Mouse (Mus musculus): ENCODE data around the gene Mphosph9. TPM values are rescaled to one million over a fixed set of nuclear protein-coding genes. Genes with fewer than 3 reads are reported as not detected.

The Mphosph9 gene
- polyA plus RNA-seq, 1 experiment, result 7.1 TPM

DNA sequence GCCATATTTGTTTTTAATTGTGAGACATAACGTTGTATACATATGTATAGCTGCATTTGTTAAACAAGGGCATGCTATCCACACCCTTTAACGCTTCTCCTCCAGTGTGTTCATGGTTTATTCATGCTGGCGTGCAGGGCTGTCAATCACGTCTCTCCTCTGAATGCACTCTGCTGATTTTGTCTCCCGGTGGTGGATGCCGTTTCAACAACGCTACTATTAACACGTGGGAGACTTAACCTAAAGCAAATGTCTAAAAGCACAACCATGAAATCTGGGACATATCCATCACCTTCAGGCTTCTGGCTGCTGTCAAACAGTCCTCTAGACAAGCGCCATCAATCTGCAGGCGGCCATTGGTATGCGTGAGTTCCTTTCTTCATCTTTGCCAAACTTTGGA lies 58.1 kb downstream of the Mphosph9 start:
- Histone ChIP-seq H3K4me1 (ENCODE audit: control insufficient read depth, insufficient read depth, low read length) (no peaks in the 10 kb centered on the region), H3K4me3 (replicated peaks; ENCODE audit: control insufficient read depth, low read depth, low read length) (no peak overlapping the region), H3K27ac (ENCODE audit: control insufficient read depth, insufficient read depth, low read depth, low read length, poor library complexity) (no peak overlapping the region)
- TF ChIP-seq POLR2A (IDR thresholded peaks at IDR 0.05; ENCODE audit: borderline replicate concordance, control insufficient read depth, low read depth, low read length), result no peak
- no peak for TF ChIP-seq CTCF (IDR thresholded peaks at IDR 0.05; ENCODE audit: control insufficient read depth, insufficient read depth, low read length)
- WGBS, result 90% methylated on average over 11 of the region's 11 CpGs

DNA sequence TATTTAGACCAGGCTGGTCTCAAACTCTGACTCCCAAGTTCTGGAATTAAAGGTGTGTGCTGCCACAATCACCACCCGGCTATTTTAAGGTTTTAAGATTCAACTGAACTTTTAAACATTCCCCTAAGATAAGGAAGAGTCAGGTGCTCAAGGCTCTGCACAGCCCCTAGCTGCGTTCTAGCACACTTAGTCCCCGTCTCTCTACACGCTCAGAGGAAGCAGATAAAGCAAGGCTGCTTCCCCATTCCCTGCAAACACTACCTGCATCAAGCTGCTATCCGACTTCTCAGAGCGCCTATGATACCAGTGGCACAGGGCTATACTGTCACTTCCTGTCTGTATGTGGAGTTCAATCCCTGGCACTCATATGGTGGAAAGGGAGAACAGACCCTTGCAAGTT lies 60.1 kb downstream of the Mphosph9 start:
- H3K27ac ChIP-seq (ENCODE audit: control insufficient read depth, insufficient read depth, low read depth, low read length, poor library complexity), result no peak overlapping the region
- H3K4me1 ChIP-seq (ENCODE audit: control insufficient read depth, insufficient read depth, low read length), result no peaks in the 10 kb centered on the region
- TF ChIP-seq POLR2A (IDR thresholded peaks at IDR 0.05; ENCODE audit: borderline replicate concordance, control insufficient read depth, low read depth, low read length) (no peak), CTCF (IDR thresholded peaks at IDR 0.05; ENCODE audit: control insufficient read depth, insufficient read depth, low read length) (no peak)
- 30% methylated on average over 6 of the region's 6 CpGs for WGBS
- H3K4me3 ChIP-seq (replicated peaks; ENCODE audit: control insufficient read depth, low read depth, low read length), result no peak overlapping the region

DNA sequence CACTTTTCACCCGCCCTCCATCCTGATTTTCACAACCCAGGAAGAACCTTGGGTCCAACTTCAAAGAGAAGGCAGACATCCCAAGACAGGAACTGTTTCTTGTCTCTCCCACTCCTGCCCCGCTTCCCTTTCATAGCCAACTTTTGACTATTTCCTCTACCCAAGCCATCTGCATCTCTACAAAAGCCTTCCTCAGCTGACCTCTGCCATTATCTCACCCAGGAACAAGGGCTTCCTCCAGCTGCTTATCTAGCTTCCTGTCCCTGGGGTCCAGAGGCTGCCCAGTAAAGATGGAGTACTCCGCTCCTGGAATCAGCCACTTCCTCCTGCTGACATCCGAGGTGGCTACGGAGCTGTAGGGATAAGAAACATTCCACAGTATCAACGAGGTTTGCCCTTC lies 61.0 kb downstream of the Mphosph9 start:
- TF ChIP-seq CTCF (IDR thresholded peaks at IDR 0.05; ENCODE audit: control insufficient read depth, insufficient read depth, low read length) (no peak), POLR2A (IDR thresholded peaks at IDR 0.05; ENCODE audit: borderline replicate concordance, control insufficient read depth, low read depth, low read length) (no peak)
- 29% methylated on average over 6 of the region's 6 CpGs for WGBS
- Histone ChIP-seq H3K27ac (ENCODE audit: control insufficient read depth, insufficient read depth, low read depth, low read length, poor library complexity) (no peak overlapping the region), H3K4me1 (ENCODE audit: control insufficient read depth, insufficient read depth, low read length) (no peaks in the 10 kb centered on the region), H3K4me3 (replicated peaks; ENCODE audit: control insufficient read depth, low read depth, low read length) (no peak overlapping the region)

DNA sequence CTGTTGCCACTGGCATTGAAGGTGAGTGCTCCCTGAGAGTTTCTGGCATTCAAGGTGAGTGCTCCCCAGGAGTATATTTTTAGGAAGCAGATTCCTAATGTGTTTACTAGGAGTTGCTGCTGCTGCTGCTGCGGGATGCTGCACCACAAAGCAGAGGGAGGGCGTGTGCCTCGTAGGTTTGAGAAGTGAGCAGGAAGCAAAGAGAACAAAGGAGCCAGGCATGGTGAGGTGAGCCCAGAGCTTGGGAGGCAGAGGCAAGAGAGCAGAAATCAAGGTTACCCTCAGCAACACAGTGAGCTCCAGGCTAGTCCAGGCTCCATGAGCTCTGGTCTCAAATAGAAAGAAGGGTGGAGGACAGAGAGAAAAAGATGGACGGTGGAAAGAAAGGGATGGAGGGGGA lies 64.5 kb downstream of the Mphosph9 start:
- Histone ChIP-seq H3K27ac (ENCODE audit: control insufficient read depth, insufficient read depth, low read depth, low read length, poor library complexity) (no peak overlapping the region), H3K4me3 (replicated peaks; ENCODE audit: control insufficient read depth, low read depth, low read length) (no peak overlapping the region), H3K4me1 (ENCODE audit: control insufficient read depth, insufficient read depth, low read length) (no peaks in the 10 kb centered on the region)
- no peak for TF ChIP-seq CTCF (IDR thresholded peaks at IDR 0.05; ENCODE audit: control insufficient read depth, insufficient read depth, low read length)
- no peak for TF ChIP-seq POLR2A (IDR thresholded peaks at IDR 0.05; ENCODE audit: borderline replicate concordance, control insufficient read depth, low read depth, low read length)
- 83% methylated on average over 4 of the region's 4 CpGs for WGBS

DNA sequence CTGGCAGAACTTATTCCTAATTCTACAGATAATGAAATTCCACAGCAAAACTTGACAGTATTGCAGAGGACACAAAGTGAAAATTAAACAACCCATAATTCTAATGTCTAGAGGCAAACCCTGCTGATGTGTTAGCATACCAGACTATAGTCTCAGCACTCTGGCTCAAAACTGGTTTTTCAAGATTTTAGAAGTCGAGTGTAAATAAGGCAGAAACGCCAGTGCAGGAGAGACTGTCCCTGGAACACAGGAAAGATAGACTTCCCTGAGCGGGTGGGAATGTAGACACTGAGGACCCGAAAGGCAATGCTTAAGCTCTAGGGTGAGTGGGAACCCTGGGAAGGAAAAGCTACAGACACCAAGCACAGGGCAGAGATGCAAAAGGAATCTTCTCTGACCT lies 65.7 kb downstream of the Mphosph9 start:
- Histone ChIP-seq H3K4me3 (replicated peaks; ENCODE audit: control insufficient read depth, low read depth, low read length) (no peak overlapping the region), H3K4me1 (ENCODE audit: control insufficient read depth, insufficient read depth, low read length) (no peaks in the 10 kb centered on the region), H3K27ac (ENCODE audit: control insufficient read depth, insufficient read depth, low read depth, low read length, poor library complexity) (no peak overlapping the region)
- 91% methylated on average over 4 of the region's 4 CpGs for WGBS
- no peak for TF ChIP-seq POLR2A (IDR thresholded peaks at IDR 0.05; ENCODE audit: borderline replicate concordance, control insufficient read depth, low read depth, low read length)
- TF ChIP-seq CTCF (IDR thresholded peaks at IDR 0.05; ENCODE audit: control insufficient read depth, insufficient read depth, low read length), result no peak

DNA sequence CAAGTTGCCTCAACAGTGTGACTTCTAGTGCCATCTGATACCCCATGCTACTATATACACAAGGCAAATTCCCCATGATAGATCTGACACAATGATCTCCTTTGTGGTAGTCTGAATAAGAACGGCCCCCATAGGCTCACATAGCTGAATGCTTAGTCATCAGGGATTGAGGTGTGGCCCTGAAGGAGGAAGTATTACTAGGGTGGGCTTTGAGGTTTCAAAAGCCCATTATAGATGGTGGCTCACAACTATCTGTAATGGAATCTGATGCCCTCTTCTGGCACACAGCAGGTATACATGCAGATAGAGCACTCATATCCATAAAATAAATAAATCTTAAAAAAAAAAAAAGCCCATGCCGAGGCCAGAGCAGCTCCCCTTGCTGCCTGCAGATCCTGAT lies 68.6 kb downstream of the Mphosph9 start:
- Histone ChIP-seq H3K4me3 (replicated peaks; ENCODE audit: control insufficient read depth, low read depth, low read length) (no peak overlapping the region), H3K27ac (ENCODE audit: control insufficient read depth, insufficient read depth, low read depth, low read length, poor library complexity) (no peak overlapping the region), H3K4me1 (ENCODE audit: control insufficient read depth, insufficient read depth, low read length) (no peaks in the 10 kb centered on the region)
- TF ChIP-seq CTCF (IDR thresholded peaks at IDR 0.05; ENCODE audit: control insufficient read depth, insufficient read depth, low read length), result no peak
- no peak for TF ChIP-seq POLR2A (IDR thresholded peaks at IDR 0.05; ENCODE audit: borderline replicate concordance, control insufficient read depth, low read depth, low read length)
- 32% methylated on average over 2 of the region's 2 CpGs for WGBS

DNA sequence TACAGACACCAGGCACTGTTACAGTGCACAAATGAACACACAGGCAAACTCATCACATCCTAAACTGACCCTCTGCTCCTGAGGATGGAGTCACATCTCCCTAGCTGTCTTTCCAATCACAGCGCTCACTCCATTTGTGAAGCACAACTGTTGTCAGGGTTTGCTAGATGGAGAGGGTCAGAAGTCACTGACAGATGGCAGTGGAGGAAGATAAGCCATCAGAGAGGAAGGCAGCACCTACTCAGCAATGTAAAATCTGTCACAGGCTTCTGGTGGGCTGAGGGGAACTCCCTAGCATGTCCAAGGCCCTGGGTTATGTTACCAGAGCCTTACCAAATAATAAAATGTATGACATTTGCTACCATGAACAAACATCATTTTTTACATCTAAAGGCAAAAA lies 69.7 kb downstream of the Mphosph9 start:
- Histone ChIP-seq H3K27ac (ENCODE audit: control insufficient read depth, insufficient read depth, low read depth, low read length, poor library complexity) (no peak overlapping the region), H3K4me3 (replicated peaks; ENCODE audit: control insufficient read depth, low read depth, low read length) (no peak overlapping the region), H3K4me1 (ENCODE audit: control insufficient read depth, insufficient read depth, low read length) (no peaks in the 10 kb centered on the region)
- TF ChIP-seq POLR2A (IDR thresholded peaks at IDR 0.05; ENCODE audit: borderline replicate concordance, control insufficient read depth, low read depth, low read length), result no peak
- TF ChIP-seq CTCF (IDR thresholded peaks at IDR 0.05; ENCODE audit: control insufficient read depth, insufficient read depth, low read length), result no peak
- 97% methylated on average over 1 of the region's 1 CpGs for WGBS

DNA sequence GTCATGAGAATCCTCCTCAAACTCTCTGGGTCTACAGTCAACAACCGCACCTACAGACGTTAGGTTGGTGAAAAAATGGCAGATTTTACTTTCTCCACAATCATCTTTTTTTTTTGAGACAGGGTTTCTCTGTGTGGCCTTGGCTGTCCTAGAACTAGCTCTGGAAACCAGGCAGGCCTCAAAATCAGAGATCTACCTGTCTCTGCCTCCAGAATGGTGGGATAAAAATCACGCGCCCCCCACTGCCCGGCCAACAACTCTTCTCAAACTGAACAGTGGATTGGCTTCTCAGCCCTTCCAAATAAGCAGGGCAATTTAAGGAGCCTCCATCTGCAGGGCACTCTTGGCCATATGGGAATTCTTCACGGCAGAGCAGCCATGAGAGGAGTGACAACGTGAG lies 72.6 kb downstream of the Mphosph9 start:
- WGBS, result 92% methylated on average over 7 of the region's 7 CpGs
- no peaks in the 10 kb centered on the region; the same call in 1 of the 2 replicates for H3K4me1 ChIP-seq (ENCODE audit: control insufficient read depth, insufficient read depth, low read length)
- no peak overlapping the region for H3K4me3 ChIP-seq (replicated peaks; ENCODE audit: control insufficient read depth, low read depth, low read length)
- TF ChIP-seq CTCF (IDR thresholded peaks at IDR 0.05; ENCODE audit: control insufficient read depth, insufficient read depth, low read length), result no peak
- no peak for TF ChIP-seq POLR2A (IDR thresholded peaks at IDR 0.05; ENCODE audit: borderline replicate concordance, control insufficient read depth, low read depth, low read length)
- no peak overlapping the region for H3K27ac ChIP-seq (ENCODE audit: control insufficient read depth, insufficient read depth, low read depth, low read length, poor library complexity)

DNA sequence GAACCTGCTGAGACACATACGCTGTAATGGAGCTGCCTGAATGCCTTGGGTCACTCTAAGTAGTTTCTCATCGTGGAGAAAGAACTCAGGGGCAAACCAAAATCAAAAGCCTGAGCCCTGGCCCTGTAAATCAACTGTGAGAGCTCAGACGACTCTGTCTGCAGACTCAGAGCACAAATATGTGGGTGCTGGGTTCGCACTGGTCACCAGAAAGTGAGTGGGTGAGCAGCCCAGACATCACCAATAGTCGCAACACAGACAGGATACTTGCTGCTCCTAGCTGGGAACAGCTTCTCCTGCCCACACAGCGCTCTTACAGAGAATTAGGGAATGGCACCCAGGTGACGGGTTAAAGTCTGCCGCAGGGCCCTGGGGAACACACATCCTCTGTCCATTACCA lies 74.2 kb downstream of the Mphosph9 start:
- TF ChIP-seq CTCF (IDR thresholded peaks at IDR 0.05; ENCODE audit: control insufficient read depth, insufficient read depth, low read length) (no peak), POLR2A (IDR thresholded peaks at IDR 0.05; ENCODE audit: borderline replicate concordance, control insufficient read depth, low read depth, low read length) (no peak)
- no peak overlapping the region for H3K4me3 ChIP-seq (replicated peaks; ENCODE audit: control insufficient read depth, low read depth, low read length)
- 89% methylated on average over 8 of the region's 8 CpGs for WGBS
- peaks cover 2% of the 10 kb centered on the region; the same call in 1 of the 2 replicates for H3K4me1 ChIP-seq (ENCODE audit: control insufficient read depth, insufficient read depth, low read length)
- H3K27ac ChIP-seq (ENCODE audit: control insufficient read depth, insufficient read depth, low read depth, low read length, poor library complexity), result no peak overlapping the region

All from bone marrow, adult 2 months (tissue).